Mouse (Mus musculus): ENCODE data around the gene Gpr37. TPM values are rescaled to one million over a fixed set of nuclear protein-coding genes. Genes with fewer than 3 reads are reported as not detected.

The Gpr37 gene
- polyA plus RNA-seq, 1 experiment from 2014 or later = 4.8 TPM

DNA sequence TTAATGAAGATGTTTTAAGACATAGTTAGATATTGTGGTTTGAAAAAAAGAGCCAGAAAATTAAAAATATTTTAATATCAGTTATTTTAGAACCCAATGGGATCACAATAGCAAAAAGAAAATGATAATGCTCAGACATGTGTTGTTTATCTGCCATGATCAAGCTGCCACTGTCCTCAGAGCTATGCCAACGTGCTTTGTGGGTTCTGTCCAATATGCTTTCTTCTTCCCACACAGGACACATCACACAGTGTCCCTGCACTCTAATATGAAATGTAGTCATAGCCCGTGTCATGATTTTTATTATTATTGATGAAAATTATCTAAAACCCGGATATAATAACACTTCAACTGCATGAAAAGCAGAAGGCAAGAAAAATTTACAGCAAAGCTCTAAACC lies 16.7 kb downstream of the Gpr37 start:
- Histone ChIP-seq H3K4me3 (no peak overlapping the region), H3K36me3 (no peaks in the 10 kb centered on the region), H3K4me1 (no peaks in the 10 kb centered on the region), H3K9me3 (replicated peaks) (no peaks in the 10 kb centered on the region), H3K4me2 (replicated peaks) (no peak overlapping the region), H3K27ac (no peak overlapping the region), H3K27me3 (no peaks in the 10 kb centered on the region), H3K9ac (no peak overlapping the region)
- 80% methylated on average over 3 of the region's 3 CpGs for WGBS
- no peak for ATAC-seq (ENCODE audit: low FRiP score)

DNA sequence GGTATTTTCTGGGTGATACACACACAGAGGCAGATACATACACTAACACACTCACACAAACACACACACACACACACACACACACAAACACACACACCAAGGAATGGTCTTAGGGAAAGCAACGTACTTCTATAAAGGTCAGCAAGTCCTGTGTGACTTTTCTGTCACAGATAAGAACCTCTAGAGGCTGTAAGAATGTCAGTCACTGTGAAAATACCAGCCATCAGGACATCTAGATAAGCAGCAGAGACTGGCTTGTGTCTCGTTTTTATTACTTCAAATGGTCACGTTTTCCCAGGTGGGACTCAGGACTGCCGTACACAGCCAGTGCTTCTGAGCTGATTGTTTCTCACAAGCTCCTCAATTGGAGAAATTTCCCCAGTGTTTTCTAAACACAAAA lies 20.4 kb downstream of the Gpr37 start:
- H3K27ac ChIP-seq = no peak overlapping the region
- H3K9ac ChIP-seq = no peak overlapping the region
- H3K27me3 ChIP-seq = no peaks in the 10 kb centered on the region
- H3K4me2 ChIP-seq (replicated peaks) = no peak overlapping the region
- H3K4me1 ChIP-seq = no peaks in the 10 kb centered on the region
- no peak for ATAC-seq (ENCODE audit: low FRiP score)
- 76% methylated on average over 4 of the region's 4 CpGs for WGBS
- H3K4me3 ChIP-seq = no peak overlapping the region
- no peaks in the 10 kb centered on the region for H3K9me3 ChIP-seq (replicated peaks)
- H3K36me3 ChIP-seq = no peaks in the 10 kb centered on the region

DNA sequence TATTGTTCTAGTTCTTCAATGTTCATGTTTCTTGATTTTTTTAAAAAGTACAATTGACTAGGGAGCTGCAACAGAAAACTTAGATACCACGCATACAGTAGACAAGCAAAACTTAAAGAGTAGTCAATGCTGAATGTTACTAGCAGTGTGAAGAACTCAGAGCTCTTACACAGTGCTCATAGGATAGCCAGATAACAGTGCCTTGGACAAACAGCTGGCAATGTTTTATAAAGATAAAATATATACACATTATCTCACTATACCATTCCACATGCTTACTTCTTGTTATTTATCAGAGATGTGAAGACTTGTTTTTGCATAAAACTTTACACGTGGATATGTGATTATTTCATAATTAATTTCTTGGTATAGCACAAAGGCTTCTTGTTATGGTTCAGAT lies 26.6 kb downstream of the Gpr37 start:
- no peak overlapping the region for H3K4me2 ChIP-seq (replicated peaks)
- no peak for ATAC-seq (ENCODE audit: low FRiP score)
- no peak overlapping the region for H3K4me3 ChIP-seq
- no peak overlapping the region for H3K27ac ChIP-seq
- 86% methylated on average over 2 of the region's 2 CpGs for WGBS
- H3K9ac ChIP-seq = no peak overlapping the region
- no peaks in the 10 kb centered on the region for H3K27me3 ChIP-seq
- H3K4me1 ChIP-seq = no peaks in the 10 kb centered on the region
- no peaks in the 10 kb centered on the region for H3K36me3 ChIP-seq
- no peaks in the 10 kb centered on the region for H3K9me3 ChIP-seq (replicated peaks)

GRCm38 (mm10) chr6:25659924-25660675 lies 30.4 kb downstream of the Gpr37 start:
- no peaks in the 10 kb centered on the region for H3K27me3 ChIP-seq
- no peak overlapping the region for H3K4me3 ChIP-seq
- 61% methylated on average over 3 of the region's 3 CpGs for WGBS

More at GRCm38 (mm10) chr6:25659924-25660675, 30.4 kb downstream of the Gpr37 start:
- Histone ChIP-seq H3K27ac (no peak overlapping the region), H3K36me3 (no peaks in the 10 kb centered on the region), H3K9ac (no peak overlapping the region), H3K9me3 (replicated peaks) (no peaks in the 10 kb centered on the region), H3K4me1 (no peaks in the 10 kb centered on the region), H3K4me2 (replicated peaks) (no peak overlapping the region)
- no peak for ATAC-seq (ENCODE audit: low FRiP score)

Other genes starting within 250 kb of the Gpr37 start
- gene Pot1a, start 118.5 kb upstream of the Gpr37 start, polyA plus RNA-seq (2016; fragmentation: Nextera tagmentation; extraction: Ambion mirVana) = 36.9 and 37.3 TPM in 2 replicates

Measured in hindbrain, embryonic 12.5 days (tissue).